Mouse (Mus musculus): ENCODE results near the gene Exoc1.

Gene Exoc1

DNA sequence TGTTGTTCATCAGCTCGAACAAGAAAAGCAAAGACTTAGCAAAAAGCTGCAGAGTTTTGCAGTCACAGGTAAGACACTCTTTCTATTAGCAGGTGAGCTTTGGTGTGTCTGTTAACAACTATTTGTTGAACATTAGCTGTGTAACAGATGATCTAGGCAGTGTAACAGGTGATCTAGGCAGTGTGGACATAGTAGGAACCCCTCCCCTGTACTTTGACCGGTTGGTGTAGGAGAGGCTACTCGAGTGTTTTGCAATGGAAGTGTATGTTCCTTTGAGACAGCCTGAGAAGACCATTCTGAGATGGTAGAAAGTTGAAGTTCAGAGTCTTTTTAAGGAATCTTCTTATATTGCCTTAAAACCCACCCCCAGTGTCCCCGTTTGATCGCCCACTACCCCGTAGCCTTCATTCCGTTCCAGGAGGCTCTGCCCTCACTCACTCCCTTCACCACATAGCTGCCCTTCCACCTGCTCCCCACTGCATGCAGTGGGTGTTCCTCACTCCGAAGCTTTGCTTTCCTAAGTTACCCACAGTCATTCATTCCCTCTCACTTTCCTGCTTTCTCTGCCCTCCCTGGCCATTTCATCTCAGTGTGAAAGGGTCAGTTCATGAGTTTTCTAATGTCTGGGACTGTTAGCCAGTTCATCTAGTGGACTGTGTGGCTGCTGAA lies 80.7 kb downstream of the Exoc1 start:
- DNase-seq (ENCODE audit: low spot score): no peak

DNA sequence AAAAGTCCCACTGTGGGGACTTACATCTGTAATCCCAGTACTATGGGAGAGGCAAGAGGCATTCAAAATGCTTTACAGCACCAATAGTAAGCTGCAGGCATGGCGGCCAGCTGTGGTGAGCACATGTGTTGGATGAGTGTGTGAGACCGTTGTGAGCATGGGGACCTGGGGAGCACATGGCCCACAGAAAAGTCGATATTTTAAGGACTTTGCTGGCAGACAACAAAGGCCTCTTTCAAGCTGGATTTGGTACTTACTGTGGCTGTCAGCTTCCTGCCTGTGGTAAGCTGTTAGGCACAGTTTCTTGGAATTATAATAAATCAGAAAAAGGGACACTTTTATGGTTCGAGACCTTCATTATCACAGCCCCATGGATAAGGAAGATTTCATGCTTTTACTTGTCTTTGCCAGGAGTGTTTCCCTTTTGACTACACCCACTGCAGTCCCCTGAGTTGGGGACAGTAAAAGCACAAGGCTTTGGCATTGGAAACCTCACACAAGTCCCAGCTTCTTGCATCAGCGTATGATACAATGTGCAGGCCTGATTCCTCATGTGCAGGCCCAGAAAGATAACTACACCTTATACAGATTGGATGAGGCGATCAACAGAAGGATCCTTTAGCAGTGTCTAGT lies 83.9 kb downstream of the Exoc1 start:
- DNase-seq (ENCODE audit: low spot score): no peak

DNA sequence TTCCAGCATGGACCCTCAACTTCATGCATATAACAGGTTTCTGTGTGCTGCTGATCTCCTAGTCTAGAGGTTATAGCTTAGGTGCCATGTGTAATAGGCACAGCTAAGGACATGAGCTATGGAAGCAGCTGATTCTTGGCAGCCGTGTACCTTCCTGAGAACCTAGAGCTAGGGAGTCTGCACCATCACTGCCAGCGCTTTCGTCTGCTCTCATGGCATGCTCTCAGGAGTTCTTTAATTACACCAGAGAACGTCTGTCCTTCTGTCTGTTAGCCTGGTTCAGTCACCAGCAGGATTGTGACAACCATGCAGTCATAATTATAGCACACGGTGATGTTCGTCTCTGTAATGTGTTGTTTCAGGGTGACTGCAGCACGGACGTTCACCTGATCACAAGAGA lies 86.2 kb downstream of the Exoc1 start:
- DNase-seq (ENCODE audit: low spot score): no peak

DNA sequence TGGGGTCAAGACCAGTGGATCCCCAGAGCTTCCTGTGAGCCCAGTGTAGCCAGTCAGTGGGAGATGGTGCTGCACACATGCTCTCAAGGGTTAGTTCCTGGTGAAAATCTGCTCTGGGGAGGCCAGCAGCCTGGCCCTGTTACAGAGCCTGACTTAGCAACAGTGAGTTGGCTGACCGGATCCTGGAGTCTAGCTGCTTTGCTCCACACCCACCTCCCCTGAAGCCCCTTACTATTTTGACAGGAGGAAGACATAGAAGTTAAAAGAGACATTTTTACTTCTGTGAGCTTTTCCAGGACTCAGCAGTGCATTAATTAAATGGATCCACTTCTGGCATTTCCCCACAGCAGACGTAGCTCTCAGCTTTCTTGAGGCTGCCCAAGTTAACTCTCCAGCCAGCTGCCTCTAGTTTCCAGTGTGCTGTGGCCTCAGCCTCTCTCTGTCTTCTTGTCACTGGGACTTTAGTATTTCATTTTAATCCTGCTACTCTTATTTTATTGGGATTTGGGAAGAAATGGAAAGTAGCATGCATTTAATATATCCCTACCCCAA lies 87.2 kb downstream of the Exoc1 start:
- DNase-seq (ENCODE audit: low spot score): no peak

DNA sequence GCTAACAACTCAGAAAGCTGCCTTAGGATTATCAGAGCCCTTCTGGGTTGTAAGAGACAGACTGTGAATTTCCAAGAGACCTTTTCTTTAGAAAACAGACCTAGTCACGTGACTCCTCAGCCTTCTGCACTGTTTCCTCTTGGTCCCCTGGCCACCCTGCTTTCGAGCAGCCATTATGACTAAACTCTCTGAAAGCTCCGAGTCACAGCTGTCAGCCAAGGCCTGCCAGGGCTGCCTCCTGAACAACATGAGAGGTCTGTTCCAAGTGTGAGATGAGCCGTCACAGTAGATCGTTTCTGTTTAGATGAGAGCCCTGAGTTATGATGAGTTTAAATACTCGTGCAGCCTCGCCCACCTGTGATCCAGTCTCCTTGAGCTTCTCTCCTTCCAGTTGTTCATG lies 89.6 kb downstream of the Exoc1 start:
- no peak for DNase-seq (ENCODE audit: low spot score)

All from adipocyte (in vitro differentiated cells).